Mouse (Mus musculus): Measurements from ENCODE around the gene Gata5. TPM values are rescaled to one million over a fixed set of nuclear protein-coding genes. Genes with fewer than 3 reads are reported as not detected.

Gene Gata5
- total and polyA plus RNA-seq, 3 experiments, result not detected

DNA sequence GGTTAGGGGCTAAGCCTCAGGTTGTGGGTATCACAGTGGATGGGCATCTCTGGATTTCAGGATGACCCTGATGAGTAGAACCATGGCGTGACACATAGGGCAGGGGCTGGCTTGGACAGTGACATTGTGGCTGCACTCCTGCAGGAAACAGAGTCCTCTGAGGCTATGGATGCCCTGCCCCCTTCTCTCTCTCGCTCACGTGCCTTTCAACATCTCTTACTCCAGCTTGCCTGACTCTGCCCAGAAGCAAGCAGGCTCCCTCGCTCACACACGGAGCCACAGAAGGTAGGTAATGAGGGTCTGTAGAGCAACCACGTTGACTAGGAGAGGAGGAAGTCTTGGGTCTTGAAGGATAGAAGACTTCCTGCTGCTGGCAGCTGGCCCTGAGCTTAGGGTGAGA lies 44.0 kb downstream of the Gata5 start:
- no peaks in the 10 kb centered on the region for H3K9me3 ChIP-seq (replicated peaks; ENCODE audit: insufficient read depth, low read length)
- peaks cover 10 to 14% of the 10 kb centered on the region in 2 experiments for H3K27me3 ChIP-seq (ENCODE audit: control insufficient read depth in 1 of 2, insufficient read depth in 2 of 2, low read length in 2 of 2)
- no peak for DNase-seq (ENCODE audit: low read depth, low spot score)
- H3K9ac ChIP-seq (ENCODE audit: control insufficient read depth, low read depth, low read length, poor library complexity, severe bottlenecking), result no peak overlapping the region
- no peak overlapping the region for H3K4me3 ChIP-seq (ENCODE audit: control insufficient read depth in 1 of 2, insufficient read depth in 1 of 2, low read depth in 2 of 2, low read length in 2 of 2)
- H3K27ac ChIP-seq (ENCODE audit: control insufficient read depth, low read depth, low read length), result no peak overlapping the region
- no peaks in the 10 kb centered on the region for H3K79me2 ChIP-seq (ENCODE audit: control insufficient read depth, insufficient read depth, low read length, poor library complexity)
- no peaks in the 10 kb centered on the region for H3K4me1 ChIP-seq (ENCODE audit: control insufficient read depth in 1 of 2, insufficient read depth in 2 of 2, low read length in 2 of 2)
- H3K36me3 ChIP-seq (ENCODE audit: control insufficient read depth in 1 of 2, insufficient read depth in 2 of 2, low read length in 2 of 2), result no peaks in the 10 kb centered on the region
- TF ChIP-seq TAL1 (IDR thresholded peaks at IDR 0.05; ENCODE audit: low read length) (no peak), ZNF384 (IDR thresholded peaks at IDR 0.05; ENCODE audit: low read depth, low read length) (no peak), USF1 (IDR thresholded peaks at IDR 0.05; ENCODE audit: low read depth, low read length) (no peak), TBP (IDR thresholded peaks at IDR 0.05; ENCODE audit: low read depth, low read length) (no peak), RCOR1 (IDR thresholded peaks at IDR 0.05; ENCODE audit: low read depth, low read length) (no peak), MAFK (IDR thresholded peaks at IDR 0.05; ENCODE audit: borderline replicate concordance, low read depth, low read length) (no peak), HCFC1 (IDR thresholded peaks at IDR 0.05; ENCODE audit: low read depth, low read length) (no peak), BHLHE40 (IDR thresholded peaks at IDR 0.05; ENCODE audit: borderline replicate concordance, low read depth, low read length) (no peak), UBTF (IDR thresholded peaks at IDR 0.05; ENCODE audit: borderline replicate concordance, insufficient read depth, low read depth, low read length) (no peak), POLR2AphosphoS2 (IDR thresholded peaks at IDR 0.05; ENCODE audit: low read length) (no peak), EP300 (IDR thresholded peaks at IDR 0.05; ENCODE audit: low read depth in 1 of 2, low read length in 2 of 2) (no peak), GABPA (IDR thresholded peaks at IDR 0.05; ENCODE audit: low read depth, low read length) (no peak), POLR2AphosphoS5 (IDR thresholded peaks at IDR 0.05; ENCODE audit: borderline replicate concordance, low read depth, low read length) (no peak), MYC (IDR thresholded peaks at IDR 0.05; ENCODE audit: low read depth, low read length) (no peak), CHD2 (IDR thresholded peaks at IDR 0.05; ENCODE audit: low read length) (no peak), TCF12 (IDR thresholded peaks at IDR 0.05; ENCODE audit: low read depth, low read length) (no peak), E2F4 (IDR thresholded peaks at IDR 0.05; ENCODE audit: borderline replicate concordance, low read depth, low read length) (no peak), USF2 (IDR thresholded peaks at IDR 0.05; ENCODE audit: borderline replicate concordance in 1 of 2, insufficient read depth in 1 of 2, low read depth in 1 of 2, low read length in 2 of 2) (no peak), MAZ (IDR thresholded peaks at IDR 0.05; ENCODE audit: low read depth, low read length) (no peak), RAD21 (IDR thresholded peaks at IDR 0.05; ENCODE audit: low read depth, low read length) (no peak)

Measured in MEL (cell line).